Mouse (Mus musculus) olfactory bulb, adult 2 months (tissue): Measurements from ENCODE around the gene Med12l.

Experiments used
- CTCF ChIP-seq: fragments of 200-500 bp; IDR thresholded peaks from 2 replicates; pipeline ENCODE4 v1.5.1; 2012; ENCODE audit warnings: low read depth, mild to moderate bottlenecking, low read length, moderate library complexity; ENCODE audit not compliant: insufficient read depth
- POLR2A ChIP-seq: fragments of 200-500 bp; IDR thresholded peaks from 2 replicates; pipeline ENCODE4 v1.6.1; 2012; ENCODE audit warnings: mild to moderate bottlenecking, low read depth, low read length, moderate library complexity; ENCODE audit not compliant: insufficient read depth

DNA sequence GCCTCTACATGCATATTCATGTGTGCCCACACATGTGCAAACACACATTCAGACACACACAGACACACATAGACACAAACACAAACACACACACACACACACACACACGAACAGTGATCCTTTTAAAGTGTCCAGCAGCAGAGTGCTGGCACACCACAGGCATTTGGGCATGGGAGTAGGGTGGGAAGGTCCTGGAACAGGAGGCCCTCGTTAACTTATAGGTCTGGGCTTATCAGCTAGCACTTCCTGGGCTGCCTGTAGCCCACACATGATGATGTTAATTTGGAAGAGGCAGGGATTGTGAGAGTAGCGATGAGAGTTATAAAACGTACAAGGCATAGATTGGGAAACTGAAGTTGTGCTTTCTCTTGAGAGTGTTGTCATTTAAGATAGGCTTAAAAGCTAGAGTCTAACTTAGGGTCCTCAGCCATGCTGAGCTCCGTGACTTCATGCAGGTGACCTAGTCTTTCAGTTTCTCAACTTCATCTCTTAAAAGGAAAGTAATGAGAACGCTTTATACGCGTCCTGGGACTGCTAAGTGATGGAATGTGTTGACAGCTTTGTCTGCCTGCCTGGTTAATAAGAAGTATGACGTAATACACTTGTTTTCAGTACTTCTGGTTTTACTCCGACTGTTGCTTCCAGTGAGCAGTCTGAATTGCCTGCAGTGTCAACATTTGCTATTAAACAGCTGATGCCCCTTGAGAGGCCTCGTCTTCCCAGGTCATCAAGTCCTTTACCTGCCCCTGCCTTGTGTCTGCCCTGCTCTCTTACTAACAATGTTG, 199.3 kb downstream of the Med12l start:
- no peak for TF ChIP-seq POLR2A
- no peak for TF ChIP-seq CTCF
